ENCODE assay signal across 22 mouse cellular contexts in genomic region chr16:42792571-42792970, GRCm38 (mm10).
A peak's percentile ranks its signal among the peaks of the same experiment; 100 is the strongest.
DNase-seq lines count a peak whose midpoint lies in the region; ATAC-seq and TF ChIP-seq lines count a peak whose summit lies in the region.
"Had no signal": no experiment of that assay in that cellular context is flagged by ENCODE, and none has a peak within 500 bp of the region (broad histone marks: within the 10 kb centered on the region; RNA-seq: fewer than 3 reads in every experiment).

No protein-coding gene starts in this region.

- TF ChIP-seq EP300 in liver, postnatal 0 days (IDR thresholded peaks at IDR 0.05; ENCODE audit: low read depth): no peak

- WGBS in embryonic facial prominence, embryonic 14.5 days: 27% methylated on average over 2 of the region's 2 CpGs
- 69% methylated on average over 2 of the region's 2 CpGs for WGBS in embryonic facial prominence, embryonic 10.5 days
- 32% methylated on average over 2 of the region's 2 CpGs for WGBS in limb, embryonic 14.5 days
- 73% methylated on average over 2 of the region's 2 CpGs for WGBS in limb, embryonic 10.5 days
- 69% methylated on average over 2 of the region's 2 CpGs for WGBS in liver, postnatal 0 days (ENCODE audit: insufficient replicate concordance)

- no peak overlapping the region for H3K4me2 ChIP-seq in embryonic facial prominence, embryonic 14.5 days (ENCODE audit: low read depth, low read length)
- no peak overlapping the region for H3K4me2 ChIP-seq in limb, embryonic 14.5 days (replicated peaks; ENCODE audit: low read depth, low read length, severe bottlenecking)
- no peak overlapping the region for H3K4me2 ChIP-seq in liver, postnatal 0 days (ENCODE audit: low read depth, low read length)
- H3K4me2 ChIP-seq: hindbrain, embryonic 13.5 days; neural tube, embryonic 15.5 days had no signal

- H3K9me3 ChIP-seq in embryonic facial prominence, embryonic 14.5 days (ENCODE audit: control insufficient read depth, low read length): no peaks in the 10 kb centered on the region
- H3K9me3 ChIP-seq in embryonic facial prominence, embryonic 10.5 days: no peaks in the 10 kb centered on the region
- H3K9me3 ChIP-seq in limb, embryonic 14.5 days (ENCODE audit: control insufficient read depth, low read length): no peaks in the 10 kb centered on the region
- no peaks in the 10 kb centered on the region for H3K9me3 ChIP-seq in limb, embryonic 10.5 days (replicated peaks)
- no peaks in the 10 kb centered on the region for H3K9me3 ChIP-seq in liver, postnatal 0 days (ENCODE audit: low read length)
- H3K9me3 ChIP-seq: hindbrain, embryonic 13.5 days; midbrain, embryonic 10.5 days; neural tube, embryonic 15.5 days had no signal

- H3K27ac ChIP-seq in embryonic facial prominence, embryonic 14.5 days (replicated peaks; ENCODE audit: low read depth, low read length): no peak overlapping the region
- no peak overlapping the region for H3K27ac ChIP-seq in embryonic facial prominence, embryonic 10.5 days (replicated peaks)
- H3K27ac ChIP-seq in limb, embryonic 14.5 days (replicated peaks; ENCODE audit: low read depth, low read length): no peak overlapping the region
- H3K27ac ChIP-seq in limb, embryonic 10.5 days: no peak overlapping the region
- no peak overlapping the region for H3K27ac ChIP-seq in liver, postnatal 0 days (ENCODE audit: low read depth)
- H3K27ac ChIP-seq: heart, adult 2 months; hindbrain, embryonic 13.5 days; midbrain, embryonic 10.5 days; neural tube, embryonic 15.5 days; stomach, postnatal 0 days had no signal

- no peak overlapping the region for H3K9ac ChIP-seq in embryonic facial prominence, embryonic 14.5 days (ENCODE audit: low read depth, low read length)
- H3K9ac ChIP-seq in limb, embryonic 14.5 days (ENCODE audit: low read depth, low read length, severe bottlenecking): no peak overlapping the region
- H3K9ac ChIP-seq in liver, postnatal 0 days (replicated peaks): no peak overlapping the region
- H3K9ac ChIP-seq: forebrain, postnatal 0 days; hindbrain, embryonic 13.5 days; neural tube, embryonic 15.5 days had no signal

- H3K27me3 ChIP-seq in embryonic facial prominence, embryonic 14.5 days (replicated peaks; ENCODE audit: control insufficient read depth, insufficient read depth, low read length): no peaks in the 10 kb centered on the region
- H3K27me3 ChIP-seq in embryonic facial prominence, embryonic 10.5 days (replicated peaks; ENCODE audit: low read depth, poor library complexity, severe bottlenecking): no peaks in the 10 kb centered on the region
- H3K27me3 ChIP-seq in limb, embryonic 14.5 days (ENCODE audit: control insufficient read depth, insufficient read depth, low read length): no peaks in the 10 kb centered on the region
- H3K27me3 ChIP-seq in limb, embryonic 10.5 days (ENCODE audit: low read depth, poor library complexity, severe bottlenecking): no peaks in the 10 kb centered on the region
- no peaks in the 10 kb centered on the region for H3K27me3 ChIP-seq in liver, postnatal 0 days (ENCODE audit: insufficient read depth, low read length)
- H3K27me3 ChIP-seq: hindbrain, embryonic 13.5 days; neural tube, embryonic 15.5 days had no signal

- DNase-seq in embryonic facial prominence, embryonic 14.5 days (ENCODE audit: low spot score): peak; percentile 60
- no peak for DNase-seq in embryonic facial prominence, embryonic 10.5 days (ENCODE audit: low spot score)
- peak; percentile 52 for DNase-seq in limb, embryonic 14.5 days (ENCODE audit: low spot score)
- no peak for DNase-seq in limb, embryonic 10.5 days (ENCODE audit: low spot score)
- peak; percentile 92 for DNase-seq in cerebellum, adult 9-10 months
- no peak for DNase-seq in embryo, embryonic 10 days (ENCODE audit: low spot score)
- no peak for DNase-seq in liver, postnatal 0 days
- no peak for DNase-seq in testis, postnatal 14 days (ENCODE audit: low spot score)
- DNase-seq: adrenal gland, adult 8-10 months; forebrain, postnatal 0 days; gastrocnemius, postnatal 36 days; heart, adult 2 months; kidney, adult 18-20 months; kidney, postnatal 10 days; right cerebral cortex, adult 18-20 months had no signal

- no peak for TF ChIP-seq POLR2A in limb, embryonic 14.5 days (IDR thresholded peaks at IDR 0.05; ENCODE audit: borderline replicate concordance, extremely low read depth, insufficient read depth, insufficient read length)

- no peak overlapping the region for H3K4me3 ChIP-seq in embryonic facial prominence, embryonic 14.5 days (ENCODE audit: low read depth, low read length)
- no peak overlapping the region for H3K4me3 ChIP-seq in embryonic facial prominence, embryonic 10.5 days
- H3K4me3 ChIP-seq in limb, embryonic 14.5 days (replicated peaks; ENCODE audit: low read length): no peak overlapping the region
- no peak overlapping the region for H3K4me3 ChIP-seq in limb, embryonic 10.5 days
- no peak overlapping the region for H3K4me3 ChIP-seq in liver, postnatal 0 days (ENCODE audit: low read depth, low read length)
- H3K4me3 ChIP-seq: heart, adult 2 months; hindbrain, embryonic 13.5 days; midbrain, embryonic 10.5 days; neural tube, embryonic 15.5 days had no signal

- no peak for TF ChIP-seq CTCF in liver, postnatal 0 days (IDR thresholded peaks at IDR 0.05; ENCODE audit: low read depth)

- H3K4me1 ChIP-seq in embryonic facial prominence, embryonic 14.5 days (ENCODE audit: control insufficient read depth, insufficient read depth, low read length): no peaks in the 10 kb centered on the region
- no peaks in the 10 kb centered on the region for H3K4me1 ChIP-seq in embryonic facial prominence, embryonic 10.5 days
- H3K4me1 ChIP-seq in limb, embryonic 14.5 days (ENCODE audit: control insufficient read depth, insufficient read depth, low read length): no peaks in the 10 kb centered on the region
- no peaks in the 10 kb centered on the region for H3K4me1 ChIP-seq in limb, embryonic 10.5 days
- H3K4me1 ChIP-seq in liver, postnatal 0 days (ENCODE audit: insufficient read depth): no peaks in the 10 kb centered on the region
- H3K4me1 ChIP-seq: hindbrain, embryonic 13.5 days; midbrain, embryonic 10.5 days; neural tube, embryonic 15.5 days had no signal

- no peaks in the 10 kb centered on the region for H3K36me3 ChIP-seq in embryonic facial prominence, embryonic 14.5 days (ENCODE audit: control insufficient read depth, insufficient read depth, low read length)
- H3K36me3 ChIP-seq in embryonic facial prominence, embryonic 10.5 days (replicated peaks): no peaks in the 10 kb centered on the region
- H3K36me3 ChIP-seq in limb, embryonic 14.5 days (ENCODE audit: control insufficient read depth, insufficient read depth, low read length): no peaks in the 10 kb centered on the region
- no peaks in the 10 kb centered on the region for H3K36me3 ChIP-seq in limb, embryonic 10.5 days
- no peaks in the 10 kb centered on the region for H3K36me3 ChIP-seq in liver, postnatal 0 days (replicated peaks; ENCODE audit: insufficient read depth, low read length)
- H3K36me3 ChIP-seq: hindbrain, embryonic 13.5 days; midbrain, embryonic 10.5 days; neural tube, embryonic 15.5 days had no signal

- no peak for ATAC-seq in embryonic facial prominence, embryonic 14.5 days (ENCODE audit: low read depth)
- no peak for ATAC-seq in limb, embryonic 14.5 days (ENCODE audit: low FRiP score, low read depth)
- ATAC-seq in liver, postnatal 0 days: no peak
- ATAC-seq: activated CD4-positive, CD25-positive, alpha-beta regulatory T cell, adult 4 months; forebrain, postnatal 0 days; inflammation-experienced regulatory T-cells, adult 6 months; lung, postnatal 0 days had no signal

Comparison
In these comparisons a context has a peak if more than half of its experiments do, and no peak if none do; other contexts are left out.
1. DNase-seq: peak in embryonic facial prominence, embryonic 14.5 days (single experiment), limb, embryonic 14.5 days (single experiment) and cerebellum, adult 9-10 months (single experiment); none in embryonic facial prominence, embryonic 10.5 days (single experiment), limb, embryonic 10.5 days (single experiment), embryo, embryonic 10 days (single experiment), liver, postnatal 0 days (single experiment) and testis, postnatal 14 days (single experiment).